Mouse (Mus musculus): ENCODE data around the gene Slc25a4. TPM values are rescaled to one million over a fixed set of nuclear protein-coding genes. Genes with fewer than 3 reads are reported as not detected.
"Not testable (repeated sequence)": the region's sequence is repeated elsewhere in the genome, so short reads cannot be mapped to it uniquely, and the experiment has no call there.

The Slc25a4 gene
- polyA plus RNA-seq, 1 experiment from 2014 or later: 421 TPM

DNA sequence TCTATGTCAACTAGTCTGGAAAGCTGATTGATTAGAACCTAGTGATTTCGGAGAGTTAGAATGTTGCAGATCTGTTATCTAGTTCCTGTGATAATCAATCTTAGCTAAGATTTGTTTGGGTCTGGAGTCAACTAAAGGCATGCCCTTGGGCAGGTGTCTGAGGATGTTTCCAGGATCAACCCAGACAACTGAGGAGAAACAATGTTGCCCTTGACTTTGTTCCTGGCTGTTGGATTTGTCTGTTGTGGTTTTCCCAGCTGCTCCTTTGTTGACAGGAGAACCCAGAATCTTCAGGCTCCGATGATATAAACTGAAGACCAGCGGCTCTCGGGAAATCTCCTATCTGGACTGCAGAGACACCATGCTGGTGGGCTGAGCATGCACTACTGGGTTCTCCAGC lies 23.7 kb upstream of the Slc25a4 start:
- H3K4me3 ChIP-seq (ENCODE audit: low read length): no peak overlapping the region
- H3K4me2 ChIP-seq (ENCODE audit: low read depth, low read length): no peak overlapping the region
- no peaks in the 10 kb centered on the region for H3K36me3 ChIP-seq (ENCODE audit: control insufficient read depth, insufficient read depth, low read length)
- no peak overlapping the region for H3K27ac ChIP-seq (ENCODE audit: low read length)
- WGBS: 58% methylated on average over 4 of the region's 4 CpGs
- no peak overlapping the region for H3K9ac ChIP-seq (ENCODE audit: low read length)
- H3K4me1 ChIP-seq (replicated peaks; ENCODE audit: control insufficient read depth, insufficient read depth, low read length): peaks cover 3% of the 10 kb centered on the region; the same call in 1 of the 2 replicates
- H3K27me3 ChIP-seq (ENCODE audit: control insufficient read depth, insufficient read depth, low read depth, low read length): no peaks in the 10 kb centered on the region; the same call in 1 of the 2 replicates
- ATAC-seq (ENCODE audit: low read depth): no peak
- H3K9me3 ChIP-seq (ENCODE audit: control insufficient read depth, low read length): no peaks in the 10 kb centered on the region

DNA sequence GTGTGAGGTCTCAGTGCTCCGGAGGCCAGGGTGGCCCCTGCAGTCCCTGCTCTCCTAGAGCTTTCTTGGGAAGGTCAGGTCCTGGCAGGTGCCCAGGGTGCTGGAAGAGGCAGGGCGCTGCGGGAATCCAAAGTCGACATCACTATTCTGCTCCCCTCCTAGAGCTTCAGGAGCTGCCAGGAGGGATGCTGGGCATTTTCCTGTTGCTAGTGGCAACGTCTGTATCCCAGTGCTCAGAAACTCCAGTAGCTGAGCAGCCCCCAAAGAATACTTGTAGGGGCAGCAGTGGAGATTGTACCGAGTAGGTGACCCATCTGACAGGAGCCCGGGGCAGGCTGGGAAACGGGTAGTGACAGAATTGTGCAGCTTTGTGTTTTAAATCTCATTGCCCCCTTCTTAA lies 21.7 kb upstream of the Slc25a4 start:
- Histone ChIP-seq H3K27me3 (ENCODE audit: control insufficient read depth, insufficient read depth, low read depth, low read length) (no peaks in the 10 kb centered on the region; the same call in 1 of the 2 replicates), H3K9me3 (ENCODE audit: control insufficient read depth, low read length) (no peaks in the 10 kb centered on the region), H3K4me2 (ENCODE audit: low read depth, low read length) (no peak overlapping the region), H3K4me3 (ENCODE audit: low read length) (no peak overlapping the region), H3K4me1 (replicated peaks; ENCODE audit: control insufficient read depth, insufficient read depth, low read length) (peaks cover 3% of the 10 kb centered on the region; the same call in 1 of the 2 replicates), H3K36me3 (ENCODE audit: control insufficient read depth, insufficient read depth, low read length) (no peaks in the 10 kb centered on the region), H3K27ac (ENCODE audit: low read length) (no peak overlapping the region), H3K9ac (ENCODE audit: low read length) (no peak overlapping the region)
- no peak for ATAC-seq (ENCODE audit: low read depth)
- 49% methylated on average over 8 of the region's 8 CpGs for WGBS

DNA sequence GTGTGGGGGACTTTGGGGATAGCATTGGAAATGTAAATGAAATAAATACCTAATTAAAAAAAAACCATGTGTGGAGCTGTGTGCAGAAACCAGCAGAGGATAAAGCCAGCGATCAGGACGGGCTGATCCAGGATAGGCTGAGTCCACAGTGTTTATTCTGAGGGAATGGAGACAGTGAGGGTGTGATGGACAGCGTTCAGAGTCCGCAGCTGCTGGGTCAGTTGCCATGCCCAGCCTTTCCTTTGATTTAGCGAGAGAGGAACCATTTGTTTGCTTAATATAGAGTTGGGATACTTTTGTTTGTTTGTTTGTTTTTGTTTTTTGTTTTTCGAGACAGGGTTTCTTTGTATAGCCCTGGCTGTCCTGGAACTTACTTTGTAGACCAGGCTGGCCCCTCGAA lies 20.9 kb upstream of the Slc25a4 start:
- H3K4me1 ChIP-seq (replicated peaks; ENCODE audit: control insufficient read depth, insufficient read depth, low read length); H3K27me3 ChIP-seq (ENCODE audit: control insufficient read depth, insufficient read depth, low read depth, low read length); H3K4me3 ChIP-seq (ENCODE audit: low read length); H3K27ac ChIP-seq (ENCODE audit: low read length); H3K9ac ChIP-seq (ENCODE audit: low read length); H3K36me3 ChIP-seq (ENCODE audit: control insufficient read depth, insufficient read depth, low read length); H3K4me2 ChIP-seq (ENCODE audit: low read depth, low read length); ATAC-seq (ENCODE audit: low read depth); H3K9me3 ChIP-seq (ENCODE audit: control insufficient read depth, low read length): not testable (repeated sequence)
- WGBS: 69% methylated on average over 7 of the region's 7 CpGs

GRCm38 (mm10) chr8:46226622-46227021 lies 15.5 kb upstream of the Slc25a4 start:
- H3K4me1 ChIP-seq (replicated peaks; ENCODE audit: control insufficient read depth, insufficient read depth, low read length): no peaks in the 10 kb centered on the region
- H3K9ac ChIP-seq (ENCODE audit: low read length): no peak overlapping the region
- no peaks in the 10 kb centered on the region for H3K27me3 ChIP-seq (ENCODE audit: control insufficient read depth, insufficient read depth, low read depth, low read length)
- no peak overlapping the region for H3K4me3 ChIP-seq (ENCODE audit: low read length)
- ATAC-seq (ENCODE audit: low read depth): no peak
- H3K36me3 ChIP-seq (ENCODE audit: control insufficient read depth, insufficient read depth, low read length): no peaks in the 10 kb centered on the region
- H3K4me2 ChIP-seq (ENCODE audit: low read depth, low read length): no peak overlapping the region
- no peak overlapping the region for H3K27ac ChIP-seq (ENCODE audit: low read length)
- 42% methylated on average over 5 of the region's 5 CpGs for WGBS
- no peaks in the 10 kb centered on the region for H3K9me3 ChIP-seq (ENCODE audit: control insufficient read depth, low read length)

- H3K4me3 ChIP-seq (ENCODE audit: low read length): no peak overlapping the region
- no peaks in the 10 kb centered on the region for H3K27me3 ChIP-seq (ENCODE audit: control insufficient read depth, insufficient read depth, low read depth, low read length)
- H3K4me1 ChIP-seq (replicated peaks; ENCODE audit: control insufficient read depth, insufficient read depth, low read length): no peaks in the 10 kb centered on the region
- no peak overlapping the region for H3K9ac ChIP-seq (ENCODE audit: low read length)
- ATAC-seq (ENCODE audit: low read depth): no peak
- no peaks in the 10 kb centered on the region for H3K9me3 ChIP-seq (ENCODE audit: control insufficient read depth, low read length)
- H3K27ac ChIP-seq (ENCODE audit: low read length): no peak overlapping the region
- no peak overlapping the region for H3K4me2 ChIP-seq (ENCODE audit: low read depth, low read length)
- H3K36me3 ChIP-seq (ENCODE audit: control insufficient read depth, insufficient read depth, low read length): no peaks in the 10 kb centered on the region
- 59% methylated on average over 3 of the region's 3 CpGs for WGBS
Observed at GRCm38 (mm10) chr8:46225501-46225900, 14.4 kb upstream of the Slc25a4 start.

- Histone ChIP-seq H3K27ac (ENCODE audit: low read length) (no peak overlapping the region), H3K36me3 (ENCODE audit: control insufficient read depth, insufficient read depth, low read length) (no peaks in the 10 kb centered on the region), H3K4me2 (ENCODE audit: low read depth, low read length) (no peak overlapping the region), H3K4me1 (replicated peaks; ENCODE audit: control insufficient read depth, insufficient read depth, low read length) (no peaks in the 10 kb centered on the region; the same call in 1 of the 2 replicates), H3K27me3 (ENCODE audit: control insufficient read depth, insufficient read depth, low read depth, low read length) (no peaks in the 10 kb centered on the region), H3K4me3 (ENCODE audit: low read length) (no peak overlapping the region), H3K9me3 (ENCODE audit: control insufficient read depth, low read length) (no peaks in the 10 kb centered on the region), H3K9ac (ENCODE audit: low read length) (no peak overlapping the region)
- no peak for ATAC-seq (ENCODE audit: low read depth)
- 72% methylated on average over 3 of the region's 3 CpGs for WGBS
Observed at GRCm38 (mm10) chr8:46220566-46220965, 9.5 kb upstream of the Slc25a4 start.

GRCm38 (mm10) chr8:46216838-46217237 lies 5.8 kb upstream of the Slc25a4 start:
- ATAC-seq (ENCODE audit: low read depth): peak; percentile 78
- H3K9ac ChIP-seq (ENCODE audit: low read length): peak overlapping the region; percentile 73
- H3K4me3 ChIP-seq (ENCODE audit: low read length): peak overlapping the region; percentile 52
- no peaks in the 10 kb centered on the region for H3K36me3 ChIP-seq (ENCODE audit: control insufficient read depth, insufficient read depth, low read length)
- WGBS: 3% methylated on average over 14 of the region's 14 CpGs
- H3K4me2 ChIP-seq (ENCODE audit: low read depth, low read length): peak overlapping the region; percentile 88
- H3K4me1 ChIP-seq (replicated peaks; ENCODE audit: control insufficient read depth, insufficient read depth, low read length): peaks cover under 1% of the 10 kb centered on the region; the same call in 1 of the 2 replicates
- H3K9me3 ChIP-seq (ENCODE audit: control insufficient read depth, low read length): no peaks in the 10 kb centered on the region
- no peak overlapping the region for H3K27ac ChIP-seq (ENCODE audit: low read length)
- no peaks in the 10 kb centered on the region for H3K27me3 ChIP-seq (ENCODE audit: control insufficient read depth, insufficient read depth, low read depth, low read length)

DNA sequence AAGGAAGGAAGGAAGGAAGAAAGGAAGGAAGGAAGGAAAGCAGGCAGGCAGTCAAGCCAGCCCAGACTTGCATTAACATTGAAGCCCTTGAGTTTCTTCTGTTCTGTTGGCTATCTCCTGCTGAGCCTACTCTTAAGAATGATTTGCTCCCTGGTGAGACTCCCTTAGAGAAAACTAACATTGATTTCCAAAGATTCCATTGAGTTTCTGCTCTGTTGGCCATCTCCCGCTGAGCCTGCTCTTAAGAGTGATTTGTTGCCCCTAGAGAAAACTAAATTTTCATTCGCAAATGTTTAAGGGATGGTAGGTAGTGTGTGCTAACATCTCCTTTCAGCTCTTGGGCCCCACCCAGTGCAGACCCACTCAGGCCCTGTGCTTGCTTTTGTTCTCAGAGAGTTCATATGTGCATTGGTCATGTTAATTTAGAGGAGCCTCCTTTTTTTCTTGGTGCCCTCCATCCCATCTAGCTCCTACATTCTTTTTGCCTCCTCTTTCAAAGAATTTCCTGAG lies 2.9 kb upstream of the Slc25a4 start:
- WGBS: 48% methylated on average over 2 of the region's 2 CpGs
- H3K4me2 ChIP-seq (ENCODE audit: low read depth, low read length): no peak overlapping the region

GRCm38 (mm10) chr8:46212194-46212593 lies 1.1 kb upstream of the Slc25a4 start:
- H3K4me2 ChIP-seq (ENCODE audit: low read depth, low read length): no peak overlapping the region
- 55% methylated on average over 7 of the region's 7 CpGs for WGBS
- no peak overlapping the region for H3K27ac ChIP-seq (ENCODE audit: low read length)
- no peaks in the 10 kb centered on the region for H3K27me3 ChIP-seq (ENCODE audit: control insufficient read depth, insufficient read depth, low read depth, low read length)
- peaks cover 15% of the 10 kb centered on the region for H3K36me3 ChIP-seq (ENCODE audit: control insufficient read depth, insufficient read depth, low read length)
- peaks cover 23% of the 10 kb centered on the region for H3K4me1 ChIP-seq (replicated peaks; ENCODE audit: control insufficient read depth, insufficient read depth, low read length)
- no peak overlapping the region for H3K9ac ChIP-seq (ENCODE audit: low read length)
- no peak overlapping the region for H3K4me3 ChIP-seq (ENCODE audit: low read length)
- ATAC-seq (ENCODE audit: low read depth): no peak
- no peaks in the 10 kb centered on the region for H3K9me3 ChIP-seq (ENCODE audit: control insufficient read depth, low read length)

More for the DNA sequence above, 2.9 kb upstream of the Slc25a4 start:
- no peak for ATAC-seq (ENCODE audit: low read depth)
- Histone ChIP-seq H3K27ac (ENCODE audit: low read length) (no peak overlapping the region), H3K27me3 (ENCODE audit: control insufficient read depth, insufficient read depth, low read depth, low read length) (no peaks in the 10 kb centered on the region), H3K9me3 (ENCODE audit: control insufficient read depth, low read length) (no peaks in the 10 kb centered on the region), H3K9ac (ENCODE audit: low read length) (no peak overlapping the region), H3K36me3 (ENCODE audit: control insufficient read depth, insufficient read depth, low read length) (peaks cover 1% of the 10 kb centered on the region; the same call in 1 of the 2 replicates), H3K4me3 (ENCODE audit: low read length) (no peak overlapping the region), H3K4me1 (replicated peaks; ENCODE audit: control insufficient read depth, insufficient read depth, low read length) (peaks cover 17% of the 10 kb centered on the region)

Data from lung, embryonic 16.5 days (tissue).